Mouse (Mus musculus) urinary bladder, postnatal 36 days (tissue): Measurements from ENCODE around the gene Map1s.
"Not testable (repeated sequence)": the region's sequence is repeated elsewhere in the genome, so short reads cannot be mapped to it uniquely, and the experiment has no call there.

Experiments used
- DNase-seq, 2 experiments: peaks; one replicate each; pipeline ENCODE4 v3.0.0; 2022; ENCODE audit warnings: low spot score in 2 of 2, mixed read lengths in 1 of 2

Map1s gene

DNA sequence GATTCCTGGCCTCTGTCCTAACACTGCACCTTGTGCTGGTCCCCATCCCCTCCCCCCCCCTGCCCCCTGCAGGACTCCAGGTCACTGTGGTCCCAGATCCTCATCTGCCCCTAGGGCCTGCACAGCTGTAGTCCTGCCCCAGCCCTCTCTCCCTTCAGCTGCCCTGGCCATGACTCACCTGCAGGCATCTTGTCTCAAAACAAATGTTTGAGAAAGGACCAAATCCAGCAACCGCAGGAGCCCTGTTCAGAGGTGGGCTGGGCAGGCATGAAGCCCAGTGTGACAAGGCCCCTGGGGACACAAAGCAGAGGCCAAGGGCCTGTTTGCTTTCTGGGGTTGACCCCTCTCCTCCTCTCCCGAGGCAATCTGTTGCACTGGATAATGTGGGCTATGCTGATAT lies 27.6 kb upstream of the Map1s start:
- DNase-seq = no peak

DNA sequence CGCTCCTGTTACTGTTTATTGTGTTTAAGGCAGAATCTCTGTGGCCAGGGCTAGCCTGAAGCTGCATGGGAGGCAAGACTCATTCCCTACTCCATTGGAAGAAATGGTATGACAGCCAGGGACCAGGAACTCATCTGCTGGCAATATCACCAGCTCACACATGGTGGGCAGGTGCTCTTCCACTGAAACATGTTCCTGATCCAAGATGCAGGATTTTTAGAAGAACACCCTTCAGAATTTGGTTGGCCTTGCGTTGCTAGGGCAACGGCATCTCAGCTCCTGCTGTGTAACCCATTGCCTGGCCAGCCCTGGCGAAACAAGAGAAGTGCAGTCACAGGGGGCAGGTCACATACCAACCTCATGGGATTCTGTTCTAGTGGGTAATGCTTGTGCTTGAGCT lies 26.2 kb upstream of the Map1s start:
- DNase-seq = no peak

- no peak for DNase-seq
Measured at GRCm38 (mm10) chr8:70880126-70880525, 25.6 kb upstream of the Map1s start.

DNA sequence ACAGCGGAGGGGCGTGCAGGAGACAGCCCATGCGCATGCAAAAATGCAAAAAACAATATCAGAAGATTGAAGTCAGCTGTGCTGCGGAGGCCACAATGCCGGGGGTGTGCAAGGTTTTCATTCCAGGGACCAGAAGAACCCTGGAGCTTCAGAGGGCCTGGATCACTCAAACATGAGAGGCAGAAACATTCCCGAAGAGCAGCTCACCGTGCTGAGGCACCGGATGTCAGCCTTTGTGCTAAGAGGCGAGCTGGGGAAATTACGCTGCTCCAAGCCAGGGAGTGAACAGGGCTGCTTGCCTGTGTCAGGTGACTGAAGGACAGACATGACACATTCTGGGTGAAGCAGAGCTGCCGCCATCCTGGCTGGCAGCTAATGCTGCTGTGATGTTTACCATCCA lies 25.2 kb upstream of the Map1s start:
- no peak for DNase-seq

DNA sequence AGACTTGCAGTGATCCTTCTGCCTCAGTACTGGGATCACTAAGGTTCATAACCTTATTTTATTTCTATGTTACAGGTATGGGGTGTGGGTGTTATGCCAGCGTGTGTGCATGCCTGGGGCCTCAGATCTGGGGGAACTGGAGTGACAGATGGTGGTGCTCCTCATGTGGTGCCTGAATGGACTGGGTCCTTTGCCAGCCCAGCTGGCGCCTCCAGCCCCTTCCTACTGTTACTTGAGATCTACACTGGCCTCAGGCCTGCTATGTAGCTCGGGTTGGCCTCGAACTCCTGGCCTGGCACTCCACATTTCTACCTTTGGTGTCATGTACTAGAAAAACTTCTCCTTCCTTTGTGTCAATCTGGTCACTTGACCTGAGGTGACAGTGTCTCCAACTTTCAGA lies 21.5 kb upstream of the Map1s start:
- no peak for DNase-seq

DNA sequence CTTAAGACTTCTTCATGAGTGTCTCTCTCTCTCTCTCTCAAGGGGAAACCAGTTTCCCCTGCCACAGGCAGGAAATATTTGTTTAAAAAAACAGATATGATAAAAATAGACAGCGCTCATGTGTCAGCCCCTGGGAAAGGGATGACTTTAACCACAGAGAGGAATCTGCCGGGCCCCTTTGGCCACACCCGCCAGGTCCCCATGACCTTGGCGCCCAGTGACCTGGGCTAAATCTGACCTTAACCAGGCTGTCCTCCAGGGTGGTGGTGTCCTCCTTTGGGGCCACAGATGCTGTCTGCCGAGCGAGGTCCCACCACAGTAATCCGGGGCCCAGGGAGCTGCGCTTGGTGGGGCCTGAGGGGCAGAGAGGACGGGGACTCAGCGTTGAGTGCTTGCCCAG lies 21.0 kb upstream of the Map1s start:
- DNase-seq = no peak

- no peak for DNase-seq
Measured at GRCm38 (mm10) chr8:70885612-70886011, 20.1 kb upstream of the Map1s start.

- no peak for DNase-seq
Measured at GRCm38 (mm10) chr8:70887669-70888068, 18.1 kb upstream of the Map1s start.

DNA sequence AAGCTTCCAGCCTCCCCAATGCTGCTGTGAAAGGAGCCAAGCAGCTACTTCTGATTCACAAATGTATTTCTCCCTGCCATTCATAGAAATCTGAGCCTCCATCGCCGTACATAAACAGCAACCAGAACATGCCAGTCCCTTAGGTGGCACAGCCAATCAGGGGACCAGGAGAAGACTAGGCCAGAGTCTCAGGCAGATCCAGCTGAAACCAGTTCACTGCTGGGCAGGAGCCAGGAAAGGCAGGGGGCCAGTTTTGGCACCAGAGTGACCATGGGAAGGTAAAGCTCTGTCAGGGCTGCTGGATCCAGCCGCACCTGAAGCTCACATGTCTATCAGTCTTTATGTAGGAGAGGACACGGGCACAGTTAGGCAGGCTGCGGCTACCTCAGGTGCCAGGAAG lies 15.1 kb upstream of the Map1s start:
- no peak for DNase-seq

GRCm38 (mm10) chr8:70891356-70891755 lies 14.4 kb upstream of the Map1s start:
- peak; percentile 52 to 71 for DNase-seq

- DNase-seq = no peak
Measured at GRCm38 (mm10) chr8:70892022-70892895, 13.5 kb upstream of the Map1s start, which contains the start of gene Slc5a5. Slc5a5 (minus strand) TSS chr8:70892757.

GRCm38 (mm10) chr8:70892896-70893655 lies 12.7 kb upstream of the Map1s start:
- DNase-seq = no peak

- DNase-seq = peak; percentile 41 to 68
Measured at GRCm38 (mm10) chr8:70893656-70894384, 11.9 kb upstream of the Map1s start.

DNA sequence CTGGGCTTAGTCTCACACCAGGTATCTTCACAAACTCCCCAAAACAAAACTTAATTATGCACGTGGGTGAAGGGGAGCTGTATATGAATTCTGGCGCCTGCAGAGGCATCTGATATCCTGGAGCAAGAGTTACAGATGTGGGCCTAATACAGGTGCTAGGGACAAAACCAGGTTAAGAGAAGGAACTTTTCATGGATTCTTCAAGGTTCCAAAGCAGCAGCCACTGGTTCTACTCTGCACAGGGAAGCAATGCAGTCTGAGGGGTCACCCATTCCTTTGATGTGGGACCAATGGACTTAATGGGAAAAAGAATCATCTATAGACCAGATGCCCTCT lies 11.4 kb upstream of the Map1s start:
- DNase-seq = no peak

- DNase-seq = no peak
Measured at GRCm38 (mm10) chr8:70894771-70895545, 10.8 kb upstream of the Map1s start.

DNA sequence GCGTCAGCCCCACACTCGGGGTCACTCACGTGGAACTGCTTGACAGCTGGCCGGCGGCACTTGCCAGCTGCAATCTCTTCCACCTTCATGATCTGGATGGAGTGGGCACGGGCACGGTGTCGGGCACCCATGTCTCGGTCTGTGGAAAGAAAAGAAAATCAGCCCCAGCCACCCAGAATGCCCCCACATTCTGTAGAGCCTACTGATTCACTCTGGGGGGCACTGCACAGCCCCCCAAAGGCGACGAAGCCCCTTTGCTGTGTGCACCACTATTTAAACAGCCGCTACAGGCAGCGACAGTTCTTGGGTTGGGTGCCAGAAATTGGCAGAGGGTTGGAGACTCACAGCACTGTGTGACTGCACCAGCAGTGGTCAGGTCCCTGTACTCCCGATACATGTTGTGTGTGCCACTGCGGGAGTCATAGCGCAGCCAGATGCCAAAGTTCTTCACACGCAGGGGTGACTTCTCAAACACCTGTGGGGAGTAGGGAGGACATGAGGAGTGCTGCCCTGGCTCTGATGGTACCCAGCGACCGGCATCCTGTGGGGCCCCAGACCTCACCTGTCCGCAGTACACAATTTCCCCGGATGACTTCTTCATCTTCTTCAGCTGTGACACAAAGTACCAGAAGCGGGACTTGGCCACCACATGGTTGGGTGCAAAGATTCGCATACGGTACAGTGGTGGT lies 10.0 kb upstream of the Map1s start:
- not testable (repeated sequence) for DNase-seq

GRCm38 (mm10) chr8:70896316-70897020 lies 9.3 kb upstream of the Map1s start:
- no peak for DNase-seq

GRCm38 (mm10) chr8:70897021-70897680 lies 8.6 kb upstream of the Map1s start, which contains the start of gene Rpl18a:
Rpl18a (minus strand) TSS chr8:70897412.
- DNase-seq = peak; percentile 92 to 95

- peak; percentile 83 to 85 for DNase-seq
Measured at GRCm38 (mm10) chr8:70897681-70898413, 7.9 kb upstream of the Map1s start.
